Mouse (Mus musculus) layer of hippocampus, postnatal 25 days (tissue): ENCODE data around the gene Itpk1. TPM values are rescaled to one million over a fixed set of nuclear protein-coding genes. Genes with fewer than 3 reads are reported as not detected.

Source experiments
- DNase-seq, 2 experiments: peaks; one replicate each; pipeline ENCODE4 v3.0.0; 2022; ENCODE audit warnings: mixed read lengths in 2 of 2, low spot score in 1 of 2; ENCODE audit errors: extremely low spot score in 1 of 2
- microRNA-seq, 2 experiments: library from miRNA; unstranded; fragments of <30 nt; microRNA quantifications; one replicate each; pipeline ENCODE4 v1.2.0; 2021
- total RNA-seq, 2 experiments: library from RNA; stranded (reverse); gene quantifications; 2 replicates each; pipeline ENCODE4 v1.2.3; 2021

Gene Itpk1
- total RNA-seq, 2 experiments from 2014 or later: 56.4 to 66.2 TPM

- no peak for DNase-seq
Measured at GRCm38 (mm10) chr12:102519929-102520720, 184.6 kb downstream of the Itpk1 start.

Small RNA genes within 50 kb of the gene (microRNA-seq; reads per million reads assigned to microRNA genes)
- gene Mir1936: 0 to 0.18 reads per million in 2 experiments

Other genes starting within 250 kb of the Itpk1 start
- 10 to 100 TPM; 25.6 to 27.1 TPM for gene Golga5, start 235.8 kb downstream of the Itpk1 start, total RNA-seq
- gene Chga, start 150.0 kb downstream of the Itpk1 start, total RNA-seq: 100 to 1,000 TPM; 132 to 135 TPM
- 10 to 100 TPM; 25.2 to 26.3 TPM for gene Moap1, start 38.7 kb upstream of the Itpk1 start, total RNA-seq
- 1 to 10 TPM; 4.8 to 5.4 TPM for gene Tmem251, start 38.8 kb upstream of the Itpk1 start, total RNA-seq
- gene Gm28051, start 52.8 kb upstream of the Itpk1 start, total RNA-seq: not detected
- 10 to 100 TPM; 13.6 to 15.7 TPM for gene Gon7, start 52.9 kb upstream of the Itpk1 start, total RNA-seq
- 10 to 100 TPM; 31.0 to 33.6 TPM for gene Ubr7, start 53.0 kb upstream of the Itpk1 start, total RNA-seq
- gene Gm20604, start 53.7 kb upstream of the Itpk1 start, total RNA-seq: 10 to 100 TPM; 16.3 to 19.3 TPM
- 10 to 100 TPM; 16.3 to 19.2 TPM for gene Btbd7, start 173.5 kb upstream of the Itpk1 start, total RNA-seq
- gene Cox8c, start 194.4 kb upstream of the Itpk1 start, total RNA-seq: not detected
- 10 to 100 TPM; 46.3 to 54.5 TPM for gene Unc79, start 243.9 kb upstream of the Itpk1 start, total RNA-seq